Mouse (Mus musculus): Measurements from ENCODE around the gene Rnf17. TPM values are rescaled to one million over a fixed set of nuclear protein-coding genes. Genes with fewer than 3 reads are reported as not detected.

Rnf17 gene
- polyA plus RNA-seq (2014; fragmentation: Nextera tagmentation; extraction: Ambion mirVana): 3.2 and 4.8 TPM in 2 replicates

GRCm38 (mm10) chr14:56402311-56403071, at the start of gene Rnf17:
Gene Rnf17, plus strand, starts transcription at chr14:56402581.
- WGBS (ENCODE audit: insufficient replicate concordance): 53% methylated on average over 34 of the region's 34 CpGs
- no peaks in the 10 kb centered on the region for H3K9me3 ChIP-seq (replicated peaks; ENCODE audit: control insufficient read depth, low read length)
- no peaks in the 10 kb centered on the region for H3K4me1 ChIP-seq (ENCODE audit: control insufficient read depth, insufficient read depth, low read length)
- peak within 1 kb of the TSS; percentile 52 for H3K4me2 ChIP-seq
- H3K36me3 ChIP-seq (ENCODE audit: control insufficient read depth, insufficient read depth, low read length): no peaks in the 10 kb centered on the region
- peak within 1 kb of the TSS; percentile 25; the same call in 1 of the 2 replicates for H3K4me3 ChIP-seq (ENCODE audit: low read depth, low read length)
- H3K27me3 ChIP-seq (ENCODE audit: control insufficient read depth, insufficient read depth, low read length): no peaks in the 10 kb centered on the region
- no peak within 1 kb of the TSS for H3K27ac ChIP-seq (ENCODE audit: low read depth, low read length)
- no peak within 1 kb of the TSS for H3K9ac ChIP-seq (ENCODE audit: low read depth, low read length)
- ATAC-seq (replicated peaks; ENCODE audit: insufficient number of reproducible peaks, low FRiP score, low TSS enrichment): no peak; the same call in 1 of the 2 replicates

GRCm38 (mm10) chr14:56354803-56355202, 47.6 kb upstream of the Rnf17 start:
- WGBS (ENCODE audit: insufficient replicate concordance): 51% methylated on average over 3 of the region's 3 CpGs
- ATAC-seq (replicated peaks; ENCODE audit: insufficient number of reproducible peaks, low FRiP score, low TSS enrichment): no peak
- H3K4me1 ChIP-seq (ENCODE audit: control insufficient read depth, insufficient read depth, low read length): no peaks in the 10 kb centered on the region; the same call in 1 of the 2 replicates
- no peaks in the 10 kb centered on the region for H3K9me3 ChIP-seq (replicated peaks; ENCODE audit: control insufficient read depth, low read length)
- H3K36me3 ChIP-seq (ENCODE audit: control insufficient read depth, insufficient read depth, low read length): no peaks in the 10 kb centered on the region
- no peak overlapping the region for H3K9ac ChIP-seq (ENCODE audit: low read depth, low read length)
- H3K27ac ChIP-seq (ENCODE audit: low read depth, low read length): no peak overlapping the region
- no peaks in the 10 kb centered on the region for H3K27me3 ChIP-seq (ENCODE audit: control insufficient read depth, insufficient read depth, low read length)
- no peak overlapping the region for H3K4me2 ChIP-seq
- H3K4me3 ChIP-seq (ENCODE audit: low read depth, low read length): no peak overlapping the region

GRCm38 (mm10) chr14:56355396-56355795, 47.0 kb upstream of the Rnf17 start:
- Histone ChIP-seq H3K9ac (ENCODE audit: low read depth, low read length) (no peak overlapping the region), H3K27ac (ENCODE audit: low read depth, low read length) (no peak overlapping the region), H3K36me3 (ENCODE audit: control insufficient read depth, insufficient read depth, low read length) (no peaks in the 10 kb centered on the region), H3K4me1 (ENCODE audit: control insufficient read depth, insufficient read depth, low read length) (no peaks in the 10 kb centered on the region; the same call in 1 of the 2 replicates), H3K4me2 (no peak overlapping the region), H3K9me3 (replicated peaks; ENCODE audit: control insufficient read depth, low read length) (no peaks in the 10 kb centered on the region), H3K4me3 (ENCODE audit: low read depth, low read length) (no peak overlapping the region), H3K27me3 (ENCODE audit: control insufficient read depth, insufficient read depth, low read length) (no peaks in the 10 kb centered on the region)
- ATAC-seq (replicated peaks; ENCODE audit: insufficient number of reproducible peaks, low FRiP score, low TSS enrichment): no peak
- WGBS (ENCODE audit: insufficient replicate concordance): 65% methylated on average over 8 of the region's 8 CpGs

- H3K4me2 ChIP-seq: no peak overlapping the region
- no peak overlapping the region for H3K9ac ChIP-seq (ENCODE audit: low read depth, low read length)
- H3K27ac ChIP-seq (ENCODE audit: low read depth, low read length): no peak overlapping the region
- H3K27me3 ChIP-seq (ENCODE audit: control insufficient read depth, insufficient read depth, low read length): no peaks in the 10 kb centered on the region
- H3K4me1 ChIP-seq (ENCODE audit: control insufficient read depth, insufficient read depth, low read length): no peaks in the 10 kb centered on the region; the same call in 1 of the 2 replicates
- no peak for ATAC-seq (replicated peaks; ENCODE audit: insufficient number of reproducible peaks, low FRiP score, low TSS enrichment)
- WGBS (ENCODE audit: insufficient replicate concordance): 78% methylated on average over 6 of the region's 6 CpGs
- H3K9me3 ChIP-seq (replicated peaks; ENCODE audit: control insufficient read depth, low read length): no peaks in the 10 kb centered on the region
- H3K4me3 ChIP-seq (ENCODE audit: low read depth, low read length): no peak overlapping the region
- no peaks in the 10 kb centered on the region for H3K36me3 ChIP-seq (ENCODE audit: control insufficient read depth, insufficient read depth, low read length)
Measured at GRCm38 (mm10) chr14:56356196-56356595, 46.2 kb upstream of the Rnf17 start.

GRCm38 (mm10) chr14:56358422-56358821, 44.0 kb upstream of the Rnf17 start:
- Histone ChIP-seq H3K4me1 (ENCODE audit: control insufficient read depth, insufficient read depth, low read length) (no peaks in the 10 kb centered on the region), H3K9ac (ENCODE audit: low read depth, low read length) (no peak overlapping the region), H3K4me2 (no peak overlapping the region), H3K27me3 (ENCODE audit: control insufficient read depth, insufficient read depth, low read length) (peaks cover 15% of the 10 kb centered on the region), H3K36me3 (ENCODE audit: control insufficient read depth, insufficient read depth, low read length) (no peaks in the 10 kb centered on the region), H3K9me3 (replicated peaks; ENCODE audit: control insufficient read depth, low read length) (no peaks in the 10 kb centered on the region), H3K27ac (ENCODE audit: low read depth, low read length) (no peak overlapping the region), H3K4me3 (ENCODE audit: low read depth, low read length) (no peak overlapping the region)
- 82% methylated on average over 7 of the region's 7 CpGs for WGBS (ENCODE audit: insufficient replicate concordance)
- no peak for ATAC-seq (replicated peaks; ENCODE audit: insufficient number of reproducible peaks, low FRiP score, low TSS enrichment)

GRCm38 (mm10) chr14:56359131-56359530, 43.2 kb upstream of the Rnf17 start:
- Histone ChIP-seq H3K27ac (ENCODE audit: low read depth, low read length) (no peak overlapping the region), H3K9me3 (replicated peaks; ENCODE audit: control insufficient read depth, low read length) (no peaks in the 10 kb centered on the region), H3K4me3 (ENCODE audit: low read depth, low read length) (no peak overlapping the region), H3K9ac (ENCODE audit: low read depth, low read length) (no peak overlapping the region), H3K27me3 (ENCODE audit: control insufficient read depth, insufficient read depth, low read length) (peaks cover 22% of the 10 kb centered on the region), H3K4me1 (ENCODE audit: control insufficient read depth, insufficient read depth, low read length) (no peaks in the 10 kb centered on the region), H3K36me3 (ENCODE audit: control insufficient read depth, insufficient read depth, low read length) (no peaks in the 10 kb centered on the region), H3K4me2 (no peak overlapping the region)
- ATAC-seq (replicated peaks; ENCODE audit: insufficient number of reproducible peaks, low FRiP score, low TSS enrichment): no peak
- 81% methylated on average over 6 of the region's 6 CpGs for WGBS (ENCODE audit: insufficient replicate concordance)

- no peak for ATAC-seq (replicated peaks; ENCODE audit: insufficient number of reproducible peaks, low FRiP score, low TSS enrichment)
- no peak within 1 kb of the TSS for H3K9ac ChIP-seq (ENCODE audit: low read depth, low read length)
- H3K36me3 ChIP-seq (ENCODE audit: control insufficient read depth, insufficient read depth, low read length): no peaks in the 10 kb centered on the region
- no peaks in the 10 kb centered on the region; the same call in 1 of the 2 replicates for H3K4me1 ChIP-seq (ENCODE audit: control insufficient read depth, insufficient read depth, low read length)
- H3K4me2 ChIP-seq: peak within 1 kb of the TSS; percentile 79
- H3K27ac ChIP-seq (ENCODE audit: low read depth, low read length): no peak within 1 kb of the TSS
- under 1% methylated on average over 48 of the region's 48 CpGs for WGBS (ENCODE audit: insufficient replicate concordance)
- H3K27me3 ChIP-seq (ENCODE audit: control insufficient read depth, insufficient read depth, low read length): peaks cover 61% of the 10 kb centered on the region
- H3K4me3 ChIP-seq (ENCODE audit: low read depth, low read length): peak within 1 kb of the TSS; percentile 45
- H3K9me3 ChIP-seq (replicated peaks; ENCODE audit: control insufficient read depth, low read length): no peaks in the 10 kb centered on the region
Measured at GRCm38 (mm10) chr14:56364711-56365237, 37.6 kb upstream of the Rnf17 start, which contains the start of gene Atp12a. Gene Atp12a, plus strand, starts transcription at chr14:56365068.

GRCm38 (mm10) chr14:56365292-56365691, 37.1 kb upstream of the Rnf17 start:
- Histone ChIP-seq H3K27ac (ENCODE audit: low read depth, low read length) (no peak overlapping the region), H3K9me3 (replicated peaks; ENCODE audit: control insufficient read depth, low read length) (no peaks in the 10 kb centered on the region), H3K4me3 (ENCODE audit: low read depth, low read length) (peak overlapping the region; percentile 45), H3K36me3 (ENCODE audit: control insufficient read depth, insufficient read depth, low read length) (no peaks in the 10 kb centered on the region), H3K9ac (ENCODE audit: low read depth, low read length) (no peak overlapping the region), H3K4me1 (ENCODE audit: control insufficient read depth, insufficient read depth, low read length) (no peaks in the 10 kb centered on the region; the same call in 1 of the 2 replicates), H3K27me3 (ENCODE audit: control insufficient read depth, insufficient read depth, low read length) (peaks cover 61% of the 10 kb centered on the region), H3K4me2 (peak overlapping the region; percentile 79)
- ATAC-seq (replicated peaks; ENCODE audit: insufficient number of reproducible peaks, low FRiP score, low TSS enrichment): no peak
- WGBS (ENCODE audit: insufficient replicate concordance): 31% methylated on average over 8 of the region's 8 CpGs

Measured in heart, embryonic 11.5 days (tissue).